Mouse (Mus musculus): Measurements from ENCODE around the gene Slc23a4. TPM values are rescaled to one million over a fixed set of nuclear protein-coding genes. Genes with fewer than 3 reads are reported as not detected.
A peak's percentile ranks its signal among the peaks of the same experiment; 100 is the strongest.

Gene Slc23a4
- total and polyA plus RNA-seq, 3 experiments: 6.2 to 10.2 TPM; not detected in 1

DNA sequence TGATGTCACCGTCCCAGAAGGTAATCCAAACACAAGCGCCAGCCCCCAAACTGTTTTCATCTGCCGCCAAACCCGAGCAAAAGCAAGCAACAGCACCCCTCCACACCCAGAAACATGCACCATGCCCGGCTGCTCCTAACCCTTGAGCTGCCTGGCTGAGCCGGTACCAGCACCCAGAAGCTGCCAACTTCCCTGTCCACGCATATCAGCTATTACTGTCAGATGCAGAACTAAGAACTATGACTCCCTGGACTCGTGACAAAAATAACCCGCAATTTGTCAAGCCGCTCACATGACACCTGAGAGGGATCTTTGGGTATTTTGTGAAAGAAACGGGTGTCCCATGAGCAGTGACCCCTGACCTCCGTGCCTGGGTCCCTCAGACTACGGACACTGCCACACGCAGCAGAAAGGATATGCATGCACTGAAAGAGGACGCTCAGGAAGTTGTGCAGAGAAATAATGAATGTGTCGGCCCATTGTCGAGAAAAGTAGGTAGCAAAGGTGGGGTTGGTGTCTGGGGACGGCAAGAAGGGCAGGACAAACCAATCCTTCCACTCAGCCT lies 80.4 kb downstream of the Slc23a4 start:
- peaks cover 5 to 31% of the 10 kb centered on the region in 2 experiments; a peak in 3 of 4 replicates for H3K4me1 ChIP-seq (ENCODE audit: control insufficient read depth in 1 of 2, insufficient read depth in 2 of 2, low read length in 2 of 2)
- H3K79me2 ChIP-seq (ENCODE audit: control insufficient read depth, insufficient read depth, low read length, poor library complexity): peaks cover 2% of the 10 kb centered on the region; the same call in 1 of the 2 replicates
- H3K9me3 ChIP-seq (replicated peaks; ENCODE audit: insufficient read depth, low read length): no peaks in the 10 kb centered on the region
- DNase-seq (ENCODE audit: low read depth, low spot score): peak; percentile 51
- TF ChIP-seq GATA1 (IDR thresholded peaks at IDR 0.05; ENCODE audit: low read depth, low read length) (no peak), POLR2A (IDR thresholded peaks at IDR 0.05; ENCODE audit: control insufficient read depth in 1 of 2, insufficient read depth in 1 of 2, low read depth in 1 of 2, low read length in 2 of 2, poor library complexity in 1 of 2) (no peak), NRF1 (IDR thresholded peaks at IDR 0.05; ENCODE audit: insufficient read depth, low read depth, low read length, poor library complexity, severe bottlenecking) (no peak), USF1 (IDR thresholded peaks at IDR 0.05; ENCODE audit: low read depth, low read length) (peak; percentile 46; the same call in 1 of the 2 replicates), HCFC1 (IDR thresholded peaks at IDR 0.05; ENCODE audit: low read depth, low read length) (no peak), UBTF (IDR thresholded peaks at IDR 0.05; ENCODE audit: borderline replicate concordance, insufficient read depth, low read depth, low read length) (no peak), MXI1 (IDR thresholded peaks at IDR 0.05; ENCODE audit: low read depth, low read length) (no peak), MAFK (IDR thresholded peaks at IDR 0.05; ENCODE audit: borderline replicate concordance, low read depth, low read length) (no peak), MAZ (IDR thresholded peaks at IDR 0.05; ENCODE audit: low read depth, low read length) (no peak), BHLHE40 (IDR thresholded peaks at IDR 0.05; ENCODE audit: borderline replicate concordance, low read depth, low read length) (no peak), TCF12 (IDR thresholded peaks at IDR 0.05; ENCODE audit: low read depth, low read length) (no peak), TBP (IDR thresholded peaks at IDR 0.05; ENCODE audit: low read depth, low read length) (no peak), GABPA (IDR thresholded peaks at IDR 0.05; ENCODE audit: low read depth, low read length) (no peak), ZMIZ1 (IDR thresholded peaks at IDR 0.05; ENCODE audit: low read depth, low read length) (no peak), SIN3A (IDR thresholded peaks at IDR 0.05; ENCODE audit: low read length) (peak; percentile 2; the same call in 1 of the 2 replicates), RAD21 (IDR thresholded peaks at IDR 0.05; ENCODE audit: low read depth, low read length) (no peak), ZKSCAN1 (IDR thresholded peaks at IDR 0.05; ENCODE audit: low read depth, low read length) (no peak)
- no peak overlapping the region for H3K4me3 ChIP-seq (ENCODE audit: control insufficient read depth in 1 of 2, insufficient read depth in 1 of 2, low read depth in 2 of 2, low read length in 2 of 2)
- H3K27me3 ChIP-seq (ENCODE audit: control insufficient read depth in 1 of 2, insufficient read depth in 2 of 2, low read length in 2 of 2): no peaks in the 10 kb centered on the region
- peaks cover 0 to 30% of the 10 kb centered on the region in 2 experiments; a peak in 2 of 4 replicates for H3K36me3 ChIP-seq (ENCODE audit: control insufficient read depth in 1 of 2, insufficient read depth in 2 of 2, low read length in 2 of 2)
- 0 out of 2 replicates have a peak overlapping the region, but pooled peaks have one; percentile 10 for H3K9ac ChIP-seq (ENCODE audit: control insufficient read depth, low read depth, low read length, poor library complexity, severe bottlenecking)
- peak overlapping the region; percentile 45 for H3K27ac ChIP-seq (ENCODE audit: control insufficient read depth, low read depth, low read length)

DNA sequence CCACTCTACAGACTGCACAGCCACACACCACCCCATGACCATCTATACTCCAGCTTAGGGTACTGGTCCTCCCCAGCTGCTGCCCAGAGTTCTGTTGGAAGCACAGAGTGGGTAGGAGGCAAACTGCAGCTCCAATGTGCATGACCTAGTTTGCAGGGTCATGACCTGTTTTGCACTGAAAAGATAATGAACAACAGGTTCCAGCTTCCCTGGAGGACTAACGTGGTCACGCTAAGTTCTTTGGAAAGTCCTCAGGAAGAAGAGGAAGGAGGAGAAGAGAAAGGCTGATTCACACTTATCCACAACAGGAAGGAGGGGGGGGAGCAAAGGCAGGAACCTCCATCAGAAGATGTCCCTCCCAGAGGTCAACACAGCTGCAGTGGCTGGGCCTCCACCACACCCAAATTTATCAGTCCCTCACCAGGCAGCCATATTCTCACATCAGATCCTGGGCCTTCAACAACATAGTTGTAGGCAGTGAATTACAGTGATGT lies 81.0 kb downstream of the Slc23a4 start:
- no peak overlapping the region for H3K4me3 ChIP-seq (ENCODE audit: control insufficient read depth in 1 of 2, insufficient read depth in 1 of 2, low read depth in 2 of 2, low read length in 2 of 2)
- DNase-seq (ENCODE audit: low read depth, low spot score): peak; percentile 43

More for the DNA sequence above, 81.0 kb downstream of the Slc23a4 start:
- Histone ChIP-seq H3K4me1 (ENCODE audit: control insufficient read depth in 1 of 2, insufficient read depth in 2 of 2, low read length in 2 of 2) (peaks cover 5 to 38% of the 10 kb centered on the region in 2 experiments), H3K79me2 (ENCODE audit: control insufficient read depth, insufficient read depth, low read length, poor library complexity) (peaks cover 2% of the 10 kb centered on the region; the same call in 1 of the 2 replicates), H3K9me3 (replicated peaks; ENCODE audit: insufficient read depth, low read length) (no peaks in the 10 kb centered on the region), H3K27ac (ENCODE audit: control insufficient read depth, low read depth, low read length) (peak overlapping the region; percentile 45), H3K9ac (ENCODE audit: control insufficient read depth, low read depth, low read length, poor library complexity, severe bottlenecking) (no peak overlapping the region), H3K27me3 (ENCODE audit: control insufficient read depth in 1 of 2, insufficient read depth in 2 of 2, low read length in 2 of 2) (no peaks in the 10 kb centered on the region), H3K36me3 (ENCODE audit: control insufficient read depth in 1 of 2, insufficient read depth in 2 of 2, low read length in 2 of 2) (peaks cover 0 to 33% of the 10 kb centered on the region in 2 experiments; a peak in 2 of 4 replicates)
- no peak for TF ChIP-seq CHD2 (IDR thresholded peaks at IDR 0.05; ENCODE audit: low read length)
- TF ChIP-seq GABPA (IDR thresholded peaks at IDR 0.05; ENCODE audit: low read depth, low read length): no peak
- TF ChIP-seq KAT2A (conservative IDR thresholded peaks at IDR 0.05; ENCODE audit: low read depth, low read length): no peak
- no peak for TF ChIP-seq MAX (IDR thresholded peaks at IDR 0.05; ENCODE audit: low read length)
- TF ChIP-seq EP300 (IDR thresholded peaks at IDR 0.05; ENCODE audit: low read depth in 1 of 2, low read length in 2 of 2): peak; percentile 38 to 53; a peak in 2 of 4 replicates
- 0 out of 2 replicates have a peak, but pooled peaks have one; percentile 17 for TF ChIP-seq GATA1 (IDR thresholded peaks at IDR 0.05; ENCODE audit: low read depth, low read length)
- peak; percentile 40; the same call in 1 of the 2 replicates for TF ChIP-seq SIN3A (IDR thresholded peaks at IDR 0.05; ENCODE audit: low read length)
- TF ChIP-seq MXI1 (IDR thresholded peaks at IDR 0.05; ENCODE audit: low read depth, low read length): no peak
- no peak for TF ChIP-seq MEF2A (IDR thresholded peaks at IDR 0.05; ENCODE audit: extremely low read depth, insufficient replicate concordance, low read depth, low read length, poor library complexity, severe bottlenecking)
- TF ChIP-seq TCF12 (IDR thresholded peaks at IDR 0.05; ENCODE audit: low read depth, low read length): 0 out of 2 replicates have a peak, but pooled peaks have one; percentile 31
- TF ChIP-seq USF2 (IDR thresholded peaks at IDR 0.05; ENCODE audit: borderline replicate concordance in 1 of 2, insufficient read depth in 1 of 2, low read depth in 1 of 2, low read length in 2 of 2): no peak
- TF ChIP-seq TAL1 (IDR thresholded peaks at IDR 0.05; ENCODE audit: low read length): peak; percentile 43
- no peak for TF ChIP-seq SMC3 (IDR thresholded peaks at IDR 0.05; ENCODE audit: low read depth, low read length)
- TF ChIP-seq ETS1 (IDR thresholded peaks at IDR 0.05; ENCODE audit: low read depth, low read length): peak; percentile 48; the same call in 1 of the 2 replicates
- no peak for TF ChIP-seq UBTF (IDR thresholded peaks at IDR 0.05; ENCODE audit: borderline replicate concordance, insufficient read depth, low read depth, low read length)
- no peak for TF ChIP-seq POLR2AphosphoS2 (IDR thresholded peaks at IDR 0.05; ENCODE audit: low read length)
- no peak for TF ChIP-seq HCFC1 (IDR thresholded peaks at IDR 0.05; ENCODE audit: low read depth, low read length)
- TF ChIP-seq NRF1 (IDR thresholded peaks at IDR 0.05; ENCODE audit: insufficient read depth, low read depth, low read length, poor library complexity, severe bottlenecking): no peak
